Mouse (Mus musculus) testis, postnatal 14 days (tissue): ENCODE results near the gene Tnfaip1.

Experiments
- DNase-seq: peaks from one replicate; pipeline ENCODE4 v3.0.0; 2021; ENCODE audit warnings: low spot score

The Tnfaip1 gene

GRCm38 (mm10) chr11:78499543-78499942 lies 36.6 kb downstream of the Tnfaip1 start:
- DNase-seq, result no peak

- DNase-seq, result peak; percentile 36
Observed at GRCm38 (mm10) chr11:78499004-78499403, 37.1 kb downstream of the Tnfaip1 start, which contains the start of gene Vtn. Vtn (plus strand) TSS chr11:78499091.

GRCm38 (mm10) chr11:78497544-78498522 lies 38.3 kb downstream of the Tnfaip1 start, which contains the start of gene Sarm1:
Sarm1 (minus strand) TSS chr11:78497754.
- DNase-seq, result peak; percentile 90

- DNase-seq, result peak; percentile 41
Observed at GRCm38 (mm10) chr11:78497071-78497541, 39.0 kb downstream of the Tnfaip1 start.

GRCm38 (mm10) chr11:78495904-78496303 lies 40.2 kb downstream of the Tnfaip1 start:
- no peak for DNase-seq

- no peak for DNase-seq
Observed at GRCm38 (mm10) chr11:78490781-78491241, 45.3 kb downstream of the Tnfaip1 start.

GRCm38 (mm10) chr11:78488168-78488567 lies 48.0 kb downstream of the Tnfaip1 start:
- peak; percentile 50 for DNase-seq

GRCm38 (mm10) chr11:78483639-78484038 lies 52.5 kb downstream of the Tnfaip1 start:
- DNase-seq, result no peak

GRCm38 (mm10) chr11:78475289-78475688 lies 60.8 kb downstream of the Tnfaip1 start:
- DNase-seq, result no peak
